Mouse (Mus musculus): ENCODE measurements around the gene Nlrp4f. TPM values are rescaled to one million over a fixed set of nuclear protein-coding genes. Genes with fewer than 3 reads are reported as not detected.

Nlrp4f gene
- polyA plus RNA-seq (2015; fragmentation: Nextera tagmentation; extraction: Ambion mirVana) = not detected in 2 replicates

GRCm38 (mm10) chr13:65205877-65206276 is at the start of gene Nlrp4f:
Gene Nlrp4f, minus strand, starts transcription at chr13:65205977.

GRCm38 (mm10) chr13:65149940-65150339 is 55.8 kb downstream of the Nlrp4f start, which contains the start of gene Olfr466:
Gene Olfr466, plus strand, starts transcription at chr13:65150240.

DNA sequence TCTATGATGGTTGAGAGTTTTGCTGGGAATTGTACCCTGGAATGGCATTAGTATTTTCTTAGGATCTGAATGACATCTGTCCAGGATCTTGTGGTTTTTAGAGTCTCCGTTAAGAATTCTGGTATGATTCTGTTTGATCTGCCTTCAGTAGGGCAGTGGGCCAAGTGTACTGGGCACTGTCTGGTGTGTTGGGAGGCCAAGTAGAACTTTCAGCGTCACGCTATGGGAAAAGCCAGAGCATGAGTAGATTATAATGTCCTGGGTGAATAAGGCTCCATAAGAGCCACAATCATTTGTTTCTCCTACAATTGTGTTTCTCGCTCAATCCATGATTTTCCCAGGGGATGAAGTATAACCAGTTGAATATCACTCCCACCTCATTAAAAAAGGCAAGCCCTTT is 68.0 kb downstream of the Nlrp4f start, which contains the start of gene Olfr465-ps1:
TSS of gene Olfr465-ps1 (plus strand) at position 301 of the 400 bp plus-strand sequence.

Other genes starting within 250 kb of the Nlrp4f start
- not detected in 2 replicates for gene Spata31d1c, start 172.9 kb downstream of the Nlrp4f start, polyA plus RNA-seq (2015; fragmentation: Nextera tagmentation; extraction: Ambion mirVana)
- not detected in 2 replicates for gene Prss47, start 153.2 kb downstream of the Nlrp4f start, polyA plus RNA-seq (2015; fragmentation: Nextera tagmentation; extraction: Ambion mirVana)
- gene Mfsd14b, start 93.0 kb downstream of the Nlrp4f start, polyA plus RNA-seq (2015; fragmentation: Nextera tagmentation; extraction: Ambion mirVana) = 28.7 and 43.6 TPM in 2 replicates
- not detected in 2 replicates for gene Olfr465-ps1, start 67.9 kb downstream of the Nlrp4f start, polyA plus RNA-seq (2015; fragmentation: Nextera tagmentation; extraction: Ambion mirVana)
- not detected in 2 replicates for gene Olfr466, start 55.7 kb downstream of the Nlrp4f start, polyA plus RNA-seq (2015; fragmentation: Nextera tagmentation; extraction: Ambion mirVana)
- not detected in 2 replicates for gene Gm10775, start 53.6 kb upstream of the Nlrp4f start, polyA plus RNA-seq (2015; fragmentation: Nextera tagmentation; extraction: Ambion mirVana)
- 4.2 and 6.1 TPM in 2 replicates for gene Zfp369, start 72.8 kb upstream of the Nlrp4f start, polyA plus RNA-seq (2015; fragmentation: Nextera tagmentation; extraction: Ambion mirVana)